Mouse (Mus musculus) ES-CJ7 (cell line): Measurements from ENCODE around the gene Ccl20.

ENCODE experiments used
- DNase-seq: peaks from one replicate; pipeline ENCODE4 v3.0.0; 2011; ENCODE audit warnings: low read depth, low spot score

Ccl20 gene

DNA sequence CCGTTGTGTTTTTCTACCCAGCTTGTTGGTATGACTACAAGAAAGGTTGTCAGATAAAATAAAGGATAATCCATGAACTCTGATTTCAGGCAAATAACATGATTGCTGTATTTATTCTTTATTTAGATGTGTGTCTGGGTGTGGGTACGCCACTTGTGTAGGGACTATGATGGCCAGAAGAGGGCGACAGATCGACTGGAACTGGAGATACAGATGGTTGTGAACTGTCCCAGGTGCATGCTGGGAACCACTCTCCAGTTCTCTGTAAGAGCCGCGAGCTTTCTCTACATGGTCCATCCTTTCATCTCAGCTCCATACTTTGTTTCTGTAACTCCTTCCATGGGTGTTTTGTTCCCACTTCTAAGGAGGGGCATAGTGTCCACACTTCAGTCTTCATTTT is 22.2 kb downstream of the Ccl20 start:
- DNase-seq = peak; percentile 57

GRCm38 (mm10) chr1:83141510-83141909 is 24.9 kb downstream of the Ccl20 start:
- DNase-seq = no peak

- no peak for DNase-seq
These were observed 25.5 kb downstream of the Ccl20 start for GRCm38 (mm10) chr1:83142055-83142454.

DNA sequence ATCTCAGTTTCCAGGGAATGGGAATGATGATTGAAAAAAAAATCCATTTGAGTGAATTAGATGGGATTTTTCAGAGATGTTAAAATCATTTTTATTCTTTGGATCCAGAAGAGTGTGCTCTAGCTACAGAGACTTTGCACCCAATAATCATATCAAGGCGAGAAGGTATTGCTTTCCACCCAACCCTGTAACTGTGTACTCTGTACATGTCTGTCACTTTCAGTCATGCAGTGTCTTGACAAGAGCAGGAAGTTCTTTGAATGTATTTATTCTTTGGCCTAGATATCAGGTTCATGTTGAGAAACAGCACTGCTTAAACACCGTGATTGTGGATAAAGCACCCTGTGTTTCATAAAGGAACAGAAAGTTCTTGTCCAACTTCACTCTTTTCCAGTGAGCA is 30.0 kb downstream of the Ccl20 start:
- DNase-seq = no peak

GRCm38 (mm10) chr1:83150227-83150626 is 33.7 kb downstream of the Ccl20 start:
- peak; percentile 28 for DNase-seq

DNA sequence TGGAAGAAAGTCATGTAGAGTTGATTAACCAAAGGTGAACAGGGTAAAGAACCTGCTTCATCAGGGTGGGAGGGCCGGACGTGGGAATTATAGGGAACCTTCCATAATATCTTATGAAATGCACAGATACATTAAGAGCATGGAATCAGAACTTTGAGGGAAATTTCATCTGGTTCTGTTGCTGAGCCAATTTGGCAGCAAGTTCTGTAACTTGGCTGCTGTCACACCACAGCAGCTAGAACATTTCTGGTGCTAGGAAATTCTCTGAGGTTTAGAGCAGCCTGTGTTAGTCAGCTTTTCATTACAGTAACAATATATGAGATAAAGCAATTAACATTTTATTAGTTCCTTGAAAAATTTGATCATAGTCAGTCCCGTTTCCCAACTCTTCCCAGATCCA is 36.4 kb downstream of the Ccl20 start:
- DNase-seq = no peak

DNA sequence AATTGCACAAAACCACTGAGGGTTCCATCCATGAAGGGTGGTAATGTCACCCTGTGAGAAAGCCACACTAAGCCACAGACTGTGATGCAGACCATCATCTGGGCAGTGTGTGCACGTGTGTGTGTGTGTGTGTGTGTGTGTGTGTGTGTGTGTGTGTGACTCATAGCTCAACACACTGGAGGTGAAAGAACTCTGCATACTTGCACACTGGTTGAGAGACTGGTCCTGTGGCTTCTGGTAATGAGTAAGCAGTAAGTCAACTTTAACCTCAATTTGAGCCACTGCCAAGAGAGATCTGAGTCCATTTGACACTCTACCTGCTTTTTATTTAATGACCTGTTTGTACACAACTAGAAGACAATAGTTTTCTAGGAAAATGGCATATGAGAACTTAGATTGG is 40.3 kb downstream of the Ccl20 start:
- no peak for DNase-seq

DNA sequence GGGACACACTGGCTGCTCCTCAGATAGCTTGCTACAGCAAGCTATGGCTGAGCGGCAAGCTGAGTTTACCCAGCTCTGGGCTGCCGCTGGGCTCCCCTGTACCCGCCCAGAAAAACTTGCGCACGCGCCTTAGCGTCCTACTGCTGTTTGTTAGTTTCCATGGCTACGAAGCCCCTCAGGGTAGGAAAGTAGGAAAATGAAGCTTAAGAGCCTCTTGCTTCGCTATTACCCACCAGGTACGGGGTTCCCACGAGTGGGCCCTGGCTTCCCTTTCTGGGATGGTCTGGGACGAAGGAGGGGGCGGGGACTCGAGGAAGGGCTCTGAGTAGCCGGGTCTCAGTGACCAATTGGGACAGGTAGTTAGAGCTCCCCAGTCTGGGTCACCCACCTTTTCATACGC is 43.0 kb downstream of the Ccl20 start, which contains the start of gene Daw1:
Daw1 (plus strand) TSS at position 150 of the 400 bp plus-strand sequence.
- peak; percentile 88 for DNase-seq

DNA sequence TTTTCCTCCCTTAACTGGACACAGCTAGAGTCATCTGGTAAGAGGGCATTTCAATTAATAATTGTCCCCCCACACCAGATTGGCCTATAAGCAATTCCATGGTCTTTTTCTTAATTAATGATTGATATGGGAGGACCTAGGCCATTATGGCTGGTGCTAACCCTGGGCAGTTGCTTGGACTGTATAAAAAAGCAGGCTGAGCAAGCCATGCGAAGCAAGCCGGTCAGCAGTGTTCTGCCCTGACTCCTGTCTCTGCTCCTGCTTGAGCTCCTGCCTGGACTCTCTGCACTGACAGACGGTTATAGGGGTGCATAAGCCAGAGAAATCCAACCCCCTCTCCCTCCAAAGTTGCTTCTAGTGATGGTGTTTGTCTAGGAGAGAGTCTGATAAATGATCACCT is 45.1 kb downstream of the Ccl20 start:
- DNase-seq = no peak

GRCm38 (mm10) chr1:83164027-83164426 is 47.5 kb downstream of the Ccl20 start:
- no peak for DNase-seq
